Mouse (Mus musculus) forebrain, postnatal 0 days (tissue): ENCODE data around the gene Farp1. TPM values are rescaled to one million over a fixed set of nuclear protein-coding genes. Genes with fewer than 3 reads are reported as not detected.

Source experiments
- ATAC-seq: fragments of 200-750 bp; cut with Nextera tagmentation; 2 replicates; pipeline ENCODE4 v1.8.0; 2017; ENCODE audit warnings: mild to moderate bottlenecking, moderate library complexity
- DNase-seq: peaks from one replicate; pipeline ENCODE4 v3.0.0-alpha.2; 2015
- H3K27ac ChIP-seq: fragments of 300-500 bp; sonication (generic); 2 replicates; pipeline ENCODE4 v1.5.1; 2014; ENCODE audit warnings: low read depth, mild to moderate bottlenecking, antibody characterized with exemption, low read length, moderate library complexity, mixed read lengths
- H3K27me3 ChIP-seq: fragments of 300-500 bp; sonication (generic); 2 replicates; pipeline ENCODE4 v1.6.1; 2014; ENCODE audit warnings: mild to moderate bottlenecking, low read length, mixed read lengths; ENCODE audit not compliant: insufficient read depth
- H3K36me3 ChIP-seq: fragments of 300-500 bp; sonication (generic); 2 replicates; pipeline ENCODE4 v1.6.1; 2014; ENCODE audit warnings: mild to moderate bottlenecking, moderate library complexity; ENCODE audit not compliant: insufficient read depth
- H3K4me1 ChIP-seq: fragments of 300-500 bp; sonication (generic); 2 replicates; pipeline ENCODE4 v1.6.1; 2014; ENCODE audit warnings: antibody characterized with exemption; ENCODE audit not compliant: insufficient read depth
- H3K4me2 ChIP-seq: fragments of 300-500 bp; sonication (generic); 2 replicates; pipeline ENCODE4 v1.6.1; 2014; ENCODE audit warnings: low read depth, mild to moderate bottlenecking, moderate library complexity
- H3K4me3 ChIP-seq: fragments of 300-500 bp; sonication (generic); 2 replicates; pipeline ENCODE4 v1.5.1; 2014; ENCODE audit warnings: low read depth, low read length, mixed read lengths
- H3K9ac ChIP-seq: fragments of 300-500 bp; sonication (generic); 2 replicates; pipeline ENCODE4 v1.6.1; 2014; ENCODE audit warnings: mild to moderate bottlenecking
- H3K9me3 ChIP-seq: fragments of 300-500 bp; sonication (generic); 2 replicates; pipeline ENCODE4 v1.6.1; 2016; ENCODE audit warnings: low read length
- CTCF ChIP-seq: sonication (generic); IDR thresholded peaks from 2 replicates; pipeline ENCODE4 v1.5.1; 2016; ENCODE audit warnings: antibody characterized with exemption, control low read depth, low read depth
- WGBS: fragments of 180-500 bp; shearing (Covaris S2); extraction: QIAGEN DNeasy Blood & Tissue Kit; methylation state at CpG from one replicate; pipeline ENCODE4 v1.1.7; 2014; 5-methylcytosine and 5-hydroxymethylcytosine counted together
- polyA plus RNA-seq: library from polyadenylated mRNA; unstranded; fragments of >200 nt; fragmentation: Nextera tagmentation; extraction: Ambion mirVana; gene quantifications from 2 replicates; pipeline ENCODE4 v1.2.1, GENCODE M21; 2015
- total RNA-seq: library from RNA; depleted of rRNA; stranded (reverse); fragments of >200 nt; gene quantifications from 2 replicates; pipeline ENCODE4 v1.2.3, GENCODE M21; 2014

The Farp1 gene
- total and polyA plus RNA-seq, 2 experiments from 2014 or later: 48.3 to 120 TPM

GRCm38 (mm10) chr14:121299093-121299492, 264.1 kb downstream of the Farp1 start:
- ATAC-seq (no peak), DNase-seq (no peak)
- TF ChIP-seq CTCF: no peak
- H3K27me3 ChIP-seq: no peaks in the 10 kb centered on the region
- H3K9ac ChIP-seq: no peak overlapping the region
- peaks cover 4% of the 10 kb centered on the region; the same call in 1 of the 2 replicates for H3K4me1 ChIP-seq
- peaks cover 14% of the 10 kb centered on the region for H3K36me3 ChIP-seq
- WGBS: 88% methylated on average over 9 of the region's 9 CpGs
- H3K4me2 ChIP-seq: no peak overlapping the region
- no peak overlapping the region for H3K4me3 ChIP-seq
- H3K27ac ChIP-seq: no peak overlapping the region
- no peaks in the 10 kb centered on the region for H3K9me3 ChIP-seq

- TF ChIP-seq CTCF: no peak
- H3K4me1 ChIP-seq: peaks cover 4% of the 10 kb centered on the region; the same call in 1 of the 2 replicates
- no peak overlapping the region for H3K9ac ChIP-seq
- H3K9me3 ChIP-seq: no peaks in the 10 kb centered on the region
- DNase-seq (no peak), ATAC-seq (peak; percentile 53)
- WGBS: 59% methylated on average over 7 of the region's 7 CpGs
- H3K4me2 ChIP-seq: no peak overlapping the region
- no peak overlapping the region for H3K27ac ChIP-seq
- H3K36me3 ChIP-seq: peaks cover 19% of the 10 kb centered on the region
- H3K27me3 ChIP-seq: no peaks in the 10 kb centered on the region
- H3K4me3 ChIP-seq: no peak overlapping the region
Observed at GRCm38 (mm10) chr14:121304523-121304922, 269.5 kb downstream of the Farp1 start.

- Histone ChIP-seq H3K4me1 (peaks cover 4% of the 10 kb centered on the region; the same call in 1 of the 2 replicates), H3K9me3 (no peaks in the 10 kb centered on the region), H3K9ac (no peak overlapping the region), H3K36me3 (peaks cover 12% of the 10 kb centered on the region), H3K27me3 (no peaks in the 10 kb centered on the region), H3K27ac (no peak overlapping the region), H3K4me2 (no peak overlapping the region), H3K4me3 (no peak overlapping the region)
- WGBS: 59% methylated on average over 8 of the region's 8 CpGs
- no peak for ATAC-seq
- TF ChIP-seq CTCF: no peak
- no peak for DNase-seq
Observed at GRCm38 (mm10) chr14:121305316-121306064, 270.5 kb downstream of the Farp1 start.

GRCm38 (mm10) chr14:121309909-121310308, 274.9 kb downstream of the Farp1 start:
- no peak overlapping the region for H3K4me3 ChIP-seq
- no peak overlapping the region for H3K4me2 ChIP-seq
- TF ChIP-seq CTCF: no peak
- peaks cover 6% of the 10 kb centered on the region; the same call in 1 of the 2 replicates for H3K36me3 ChIP-seq
- WGBS: 93% methylated on average over 3 of the region's 3 CpGs
- no peak overlapping the region for H3K9ac ChIP-seq
- ATAC-seq: no peak
- H3K9me3 ChIP-seq: no peaks in the 10 kb centered on the region
- no peaks in the 10 kb centered on the region for H3K27me3 ChIP-seq
- H3K4me1 ChIP-seq: no peaks in the 10 kb centered on the region
- H3K27ac ChIP-seq: no peak overlapping the region
- DNase-seq: no peak

- 86% methylated on average over 6 of the region's 6 CpGs for WGBS
- Histone ChIP-seq H3K9ac (no peak overlapping the region), H3K4me2 (no peak overlapping the region), H3K36me3 (peaks cover 6% of the 10 kb centered on the region; the same call in 1 of the 2 replicates), H3K4me1 (no peaks in the 10 kb centered on the region), H3K9me3 (no peaks in the 10 kb centered on the region), H3K27ac (no peak overlapping the region), H3K27me3 (no peaks in the 10 kb centered on the region), H3K4me3 (no peak overlapping the region)
- DNase-seq (no peak), ATAC-seq (no peak)
- TF ChIP-seq CTCF: no peak
Observed at GRCm38 (mm10) chr14:121310325-121311080, 275.5 kb downstream of the Farp1 start.

GRCm38 (mm10) chr14:121311083-121311482, 276.1 kb downstream of the Farp1 start:
- Histone ChIP-seq H3K4me1 (no peaks in the 10 kb centered on the region; the same call in 1 of the 2 replicates), H3K27me3 (no peaks in the 10 kb centered on the region), H3K27ac (no peak overlapping the region), H3K4me3 (no peak overlapping the region), H3K9me3 (no peaks in the 10 kb centered on the region), H3K4me2 (no peak overlapping the region), H3K9ac (no peak overlapping the region), H3K36me3 (peaks cover 6% of the 10 kb centered on the region; the same call in 1 of the 2 replicates)
- ATAC-seq (no peak), DNase-seq (no peak)
- no peak for TF ChIP-seq CTCF
- WGBS: 91% methylated on average over 2 of the region's 2 CpGs

GRCm38 (mm10) chr14:121313283-121313682, 278.3 kb downstream of the Farp1 start:
- no peak for DNase-seq
- no peak for TF ChIP-seq CTCF
- 97% methylated on average over 10 of the region's 10 CpGs for WGBS
- H3K9ac ChIP-seq: no peak overlapping the region
- no peak for ATAC-seq
- H3K9me3 ChIP-seq: no peaks in the 10 kb centered on the region
- no peak overlapping the region for H3K4me2 ChIP-seq
- no peaks in the 10 kb centered on the region for H3K27me3 ChIP-seq
- no peak overlapping the region for H3K27ac ChIP-seq
- no peaks in the 10 kb centered on the region for H3K36me3 ChIP-seq
- peaks cover 2% of the 10 kb centered on the region; the same call in 1 of the 2 replicates for H3K4me1 ChIP-seq
- H3K4me3 ChIP-seq: no peak overlapping the region
